Mouse (Mus musculus) activated CD4-positive, CD25-positive, alpha-beta regulatory T cell, adult 4 months (primary cell): ENCODE results near the gene Faim. TPM values are rescaled to one million over a fixed set of nuclear protein-coding genes. Genes with fewer than 3 reads are reported as not detected.

Experiments
- ATAC-seq: one replicate; pipeline ENCODE4 v1.8.0; 2017
- polyA plus RNA-seq, 2 experiments: library from polyadenylated mRNA; unstranded; fragments of 100-300 nt; shearing (Covaris generic); gene quantifications; one replicate each; pipeline ENCODE4 v1.2.1; 2017

Faim gene
- polyA plus RNA-seq, 2 experiments from 2014 or later: 62.0 to 71.2 TPM

DNA sequence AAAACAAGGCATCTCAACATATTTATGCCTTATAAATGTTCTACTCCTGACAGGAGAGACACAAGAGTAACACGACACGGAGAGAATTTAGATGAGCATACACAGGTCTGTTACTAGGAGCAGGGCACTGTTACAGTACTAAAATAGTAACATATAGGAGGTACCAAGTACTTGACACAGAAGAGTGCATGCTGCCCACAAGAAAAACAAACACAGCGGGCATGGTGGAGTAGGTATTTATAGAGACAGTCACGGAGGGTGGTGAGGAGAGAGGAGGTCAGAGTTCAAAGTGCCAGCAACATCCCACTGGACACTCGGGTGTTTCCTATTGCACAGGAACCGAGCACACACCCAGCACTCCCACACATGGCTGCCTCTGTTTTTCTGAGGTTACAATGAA is 63.6 kb downstream of the Faim start:
- ATAC-seq: no peak

Other genes with a start within 250 kb of the Faim start
- not detected for gene Prr23a1, start 143.9 kb upstream of the Faim start, polyA plus RNA-seq
- not detected for gene Prr23a2, start 129.9 kb upstream of the Faim start, polyA plus RNA-seq
- not detected for gene Prr23a3, start 121.6 kb upstream of the Faim start, polyA plus RNA-seq
- gene 7420426K07Rik, start 83.3 kb upstream of the Faim start, polyA plus RNA-seq: not detected
- not detected for gene Foxl2, start 31.1 kb upstream of the Faim start, polyA plus RNA-seq
- gene Gm1123, start 49.3 kb downstream of the Faim start, polyA plus RNA-seq: 1 to 10 TPM in 1 of 2 experiments, under 1 TPM in 1; 0.94 to 1.1 TPM
- 1 to 10 TPM in 1 of 2 experiments, under 1 TPM in 1; 0.41 to 1.0 TPM for gene Pik3cb, start 154.2 kb downstream of the Faim start, polyA plus RNA-seq